Mouse (Mus musculus) heart, postnatal 36 days (tissue): ENCODE measurements around the gene Atxn2. TPM values are rescaled to one million over a fixed set of nuclear protein-coding genes. Genes with fewer than 3 reads are reported as not detected.

Source experiments
- DNase-seq, 2 experiments: peaks; one replicate each; pipeline ENCODE4 v3.0.0; 2021 to 2022
- intact Hi-C: fragments of 180-260 bp; cut with DNase I; formaldehyde crosslinking; loops from one replicate; pipeline ENCODE4 v1.15.1; 2025
- total RNA-seq, 2 experiments: library from RNA; stranded (reverse); gene quantifications; 2 replicates each; pipeline ENCODE4 v1.2.3; 2021

Atxn2 gene
- total RNA-seq, 2 experiments from 2014 or later = 138 to 149 TPM

GRCm38 (mm10) chr5:121810331-121811151 lies 99.4 kb downstream of the Atxn2 start:
- intact Hi-C loops = no loop called here

GRCm38 (mm10) chr5:121811485-121811931 lies 100.4 kb downstream of the Atxn2 start:
- no peak for DNase-seq
- intact Hi-C loops = no loop called here

More at GRCm38 (mm10) chr5:121810331-121811151, 99.4 kb downstream of the Atxn2 start:
- DNase-seq = no peak

- intact Hi-C loops = no loop called here
- DNase-seq = no peak
Observed at GRCm38 (mm10) chr5:121812526-121813243, 101.5 kb downstream of the Atxn2 start.

- DNase-seq = no peak
- intact Hi-C loops = no loop called here
Observed at GRCm38 (mm10) chr5:121813744-121814143, 102.6 kb downstream of the Atxn2 start.

- DNase-seq = peak; percentile 65 to 73
- intact Hi-C loops = no loop called here
Observed at GRCm38 (mm10) chr5:121815067-121815466, 103.9 kb downstream of the Atxn2 start.

- intact Hi-C loops = loop anchor here (1.0 kb wide), 1 partner anchor 27 kb away; no protein-coding TSS in a partner anchor
- DNase-seq = no peak
Observed at GRCm38 (mm10) chr5:121815867-121816380, 104.8 kb downstream of the Atxn2 start.

- no peak for DNase-seq
- intact Hi-C loops = loop anchor here (1.0 kb wide), 1 partner anchor 27 kb away; no protein-coding TSS in a partner anchor
Observed at GRCm38 (mm10) chr5:121816611-121817010, 105.5 kb downstream of the Atxn2 start.

GRCm38 (mm10) chr5:121817551-121817950 lies 106.4 kb downstream of the Atxn2 start:
- intact Hi-C loops = no loop called here
- DNase-seq = no peak

- intact Hi-C loops = no loop called here
- no peak for DNase-seq
Observed at GRCm38 (mm10) chr5:121818401-121818800, 107.3 kb downstream of the Atxn2 start.

- intact Hi-C loops = no loop called here
- DNase-seq = no peak
Observed at GRCm38 (mm10) chr5:121818862-121819261, 107.7 kb downstream of the Atxn2 start.

GRCm38 (mm10) chr5:121819559-121819958 lies 108.4 kb downstream of the Atxn2 start:
- no peak for DNase-seq
- intact Hi-C loops = no loop called here

GRCm38 (mm10) chr5:121820161-121820560 lies 109.0 kb downstream of the Atxn2 start:
- DNase-seq = no peak
- intact Hi-C loops = no loop called here

- DNase-seq = no peak
- intact Hi-C loops = no loop called here
Observed at GRCm38 (mm10) chr5:121820657-121821056, 109.5 kb downstream of the Atxn2 start.

- intact Hi-C loops = no loop called here
- DNase-seq = no peak
Observed at GRCm38 (mm10) chr5:121821116-121821515, 110.0 kb downstream of the Atxn2 start.

GRCm38 (mm10) chr5:121821552-121821951 lies 110.4 kb downstream of the Atxn2 start:
- DNase-seq = no peak
- intact Hi-C loops = no loop called here

GRCm38 (mm10) chr5:121822786-121823505 lies 111.8 kb downstream of the Atxn2 start:
- intact Hi-C loops = loop anchor here (2.0 kb wide), 1 partner anchor 14 kb away; the partner anchor contains the start of gene Sh2b3
- no peak for DNase-seq

- DNase-seq = no peak
- intact Hi-C loops = loop anchor here (2.0 kb wide), 1 partner anchor 13 kb away; the partner anchor contains the start of gene Sh2b3
Observed at GRCm38 (mm10) chr5:121823668-121824067, 112.5 kb downstream of the Atxn2 start.

- peak; percentile 53 to 60 for DNase-seq
- intact Hi-C loops = no loop called here
Observed at GRCm38 (mm10) chr5:121824121-121824520, 113.0 kb downstream of the Atxn2 start.

- intact Hi-C loops = no loop called here
- DNase-seq = no peak
Observed at GRCm38 (mm10) chr5:121825606-121826005, 114.5 kb downstream of the Atxn2 start.

GRCm38 (mm10) chr5:121827876-121828275 lies 116.7 kb downstream of the Atxn2 start:
- DNase-seq = no peak
- intact Hi-C loops = no loop called here
